Mouse (Mus musculus) liver, postnatal 0 days (tissue): ENCODE results near the gene Dock1.

Source experiments
- CTCF ChIP-seq: sonication (generic); IDR thresholded peaks from 2 replicates; pipeline ENCODE4 v1.5.1; 2016; ENCODE audit warnings: antibody characterized with exemption, low read depth
- EP300 ChIP-seq: IDR thresholded peaks from 2 replicates; pipeline ENCODE4 v1.6.1; 2016; ENCODE audit warnings: antibody characterized with exemption, low read depth, mild to moderate bottlenecking

- TF ChIP-seq CTCF (no peak), EP300 (no peak)
These were observed 272.6 kb downstream of the Dock1 start for GRCm38 (mm10) chr7:134943063-134943462.
